Comparison of ENCODE assay signal across 8 mouse cellular contexts in the genomic region with DNA sequence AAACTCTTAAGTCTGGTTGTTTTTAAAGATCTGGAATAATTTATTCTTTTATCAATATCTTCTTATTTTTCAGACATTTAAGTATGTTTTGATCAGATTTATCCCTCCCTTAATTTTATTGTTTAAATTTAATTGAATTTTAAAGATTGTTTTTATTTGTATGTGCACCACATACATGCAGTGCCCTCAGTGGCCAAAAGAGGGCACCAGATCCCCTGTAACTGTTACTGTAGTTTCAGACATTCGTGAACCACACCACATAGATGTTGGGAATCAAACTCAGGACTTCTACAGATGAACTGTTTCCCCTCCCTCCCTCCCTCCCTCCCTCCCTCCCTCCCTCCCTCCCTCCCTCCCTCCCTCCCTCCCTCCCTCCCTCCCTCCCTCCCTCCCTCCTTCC. TPM values are rescaled to one million over a fixed set of nuclear protein-coding genes. Genes with fewer than 3 reads are reported as not detected.
DNase-seq lines count a peak whose midpoint lies in the region; ATAC-seq and TF ChIP-seq lines count a peak whose summit lies in the region.

No protein-coding gene starts in this region.

- peak; percentile 32 to 35 for DNase-seq in cerebellum, postnatal 36 days
- no peak for DNase-seq in cerebellum, adult 11-12 months
- peak; percentile 53 for DNase-seq in left cerebral cortex, postnatal 4 days
- DNase-seq in left cerebral cortex, adult 8-10 months (ENCODE audit: low spot score in 2 of 2) = no peak
- DNase-seq in MEL (ENCODE audit: low read depth, low spot score) = peak; percentile 46
- DNase-seq in gastrocnemius, postnatal 10 days = peak; percentile 72
- no peak for DNase-seq in spleen, postnatal 36 days (ENCODE audit: low spot score in 2 of 2)

- no peaks in the 10 kb centered on the region for H3K27me3 ChIP-seq in MEL (ENCODE audit: control insufficient read depth in 1 of 2, insufficient read depth in 2 of 2, low read length in 2 of 2)

- no peaks in the 10 kb centered on the region for H3K79me2 ChIP-seq in MEL (ENCODE audit: control insufficient read depth, insufficient read depth, low read length, poor library complexity)

- H3K4me3 ChIP-seq in MEL (ENCODE audit: control insufficient read depth in 1 of 2, insufficient read depth in 1 of 2, low read depth in 2 of 2, low read length in 2 of 2) = no peak overlapping the region

- peak; percentile 39; the same call in 1 of the 2 replicates for ATAC-seq in megakaryocyte, adult 5-6 weeks (ENCODE audit: poor library complexity, severe bottlenecking)

- TF ChIP-seq CTCF in MEL (IDR thresholded peaks at IDR 0.05 in 2 of 3, conservative IDR thresholded peaks at IDR 0.05 in 1 of 3; ENCODE audit: control insufficient read depth in 1 of 3, insufficient read depth in 1 of 3, low read depth in 2 of 3, low read length in 3 of 3, poor library complexity in 1 of 3, severe bottlenecking in 1 of 3) = peak; percentile 43 to 73 (median 68); a peak in 5 of 6 replicates

- H3K4me1 ChIP-seq in MEL (ENCODE audit: control insufficient read depth in 1 of 2, insufficient read depth in 2 of 2, low read length in 2 of 2) = peaks cover 0 to 5% of the 10 kb centered on the region in 2 experiments; a peak in 3 of 4 replicates

- H3K36me3 ChIP-seq in MEL (ENCODE audit: control insufficient read depth in 1 of 2, insufficient read depth in 2 of 2, low read length in 2 of 2) = no peaks in the 10 kb centered on the region

- H3K9me3 ChIP-seq in MEL (replicated peaks; ENCODE audit: insufficient read depth, low read length) = no peaks in the 10 kb centered on the region

- TF ChIP-seq RAD21 in MEL (IDR thresholded peaks at IDR 0.05; ENCODE audit: low read depth, low read length) = peak; percentile 79

- no peak overlapping the region for H3K27ac ChIP-seq in MEL (ENCODE audit: control insufficient read depth, low read depth, low read length)

- TF ChIP-seq POLR2A in MEL (IDR thresholded peaks at IDR 0.05; ENCODE audit: control insufficient read depth in 1 of 2, insufficient read depth in 1 of 2, low read depth in 1 of 2, low read length in 2 of 2, poor library complexity in 1 of 2) = no peak

- TF ChIP-seq EP300 in MEL (IDR thresholded peaks at IDR 0.05; ENCODE audit: low read depth in 1 of 2, low read length in 2 of 2) = no peak

- intact Hi-C loops in left cerebral cortex, postnatal 4 days (cut with DNase I) = loop anchor here (5.0 kb wide), 1 partner anchor 187 kb away; no protein-coding TSS in a partner anchor

- H3K9ac ChIP-seq in MEL (ENCODE audit: control insufficient read depth, low read depth, low read length, poor library complexity, severe bottlenecking) = no peak overlapping the region

TF ChIP-seq in MEL, 35 proteins besides CTCF, POLR2A, EP300 and RAD21:
- TF ChIP-seq ZC3H11A (IDR thresholded peaks at IDR 0.05; ENCODE audit: low read depth, low read length) = peak; percentile 62
- TF ChIP-seq NELFE (IDR thresholded peaks at IDR 0.05; ENCODE audit: low read depth, low read length) = no peak
- peak; percentile 71 for TF ChIP-seq SMC3 (IDR thresholded peaks at IDR 0.05; ENCODE audit: low read depth, low read length)

RNA-seq across cellular contexts. Expression of gene Slc44a3, which starts 18.2 kb away (rescaled TPM):
- total RNA-seq in left cerebral cortex, postnatal 4 days (2021) = under 1 TPM in 1 of 2 experiments, not detected in 1; 0.18 TPM
- under 1 TPM in 2 of 4 experiments, not detected in 2; 0.19 to 0.41 TPM for total RNA-seq in left cerebral cortex, adult 8-10 months (2022)
- total RNA-seq in MEL (2012; rRNA removed) = 0.08 TPM in 1 of 2 replicates, not detected in the other
- polyA plus RNA-seq in MEL (2012; ENCODE audit: insufficient read depth in 1 of 2, insufficient read length in 2 of 2, low read depth in 1 of 2, low replicate concordance in 2 of 2, missing spikeins in 1 of 2) = under 1 TPM in 1 of 2 experiments, not detected in 1; 0.11 TPM
- under 1 TPM; 0.18 to 0.33 TPM for total RNA-seq in gastrocnemius, postnatal 10 days (2021)
- not detected in 2 replicates for total RNA-seq in megakaryocyte, adult 5-6 weeks (2015)
- total RNA-seq in megakaryocyte, adult 5-6 weeks (2017) = not detected in 2 replicates

Comparison
In these comparisons a context has a peak if more than half of its experiments do, and no peak if none do; other contexts are left out.
1. DNase-seq: peak in cerebellum, postnatal 36 days (2 of 2), left cerebral cortex, postnatal 4 days (single experiment), MEL (single experiment) and gastrocnemius, postnatal 10 days (single experiment); none in cerebellum, adult 11-12 months (single experiment), left cerebral cortex, adult 8-10 months (0 of 2) and spleen, postnatal 36 days (0 of 2).